Mouse (Mus musculus) hindbrain, embryonic 14.5 days (tissue): ENCODE measurements around the gene Irf2bpl. TPM values are rescaled to one million over a fixed set of nuclear protein-coding genes. Genes with fewer than 3 reads are reported as not detected.

Experiments
- ATAC-seq: fragments of 200-750 bp; cut with Nextera tagmentation; 2 replicates; pipeline ENCODE4 v1.8.0; 2017; ENCODE audit warnings: moderate number of reproducible peaks, mild to moderate bottlenecking, moderate TSS enrichment, moderate library complexity; ENCODE audit not compliant: low FRiP score
- DNase-seq: peaks from one replicate; pipeline ENCODE4 v3.0.0-alpha.2; 2015; ENCODE audit warnings: low spot score
- H3K27ac ChIP-seq: fragments of 300-500 bp; sonication (generic); 2 replicates; pipeline ENCODE4 v1.5.1; 2014; ENCODE audit warnings: mild to moderate bottlenecking, moderate library complexity
- H3K27me3 ChIP-seq: fragments of 300-500 bp; sonication (generic); 2 replicates; pipeline ENCODE4 v1.6.1; 2014; ENCODE audit warnings: mild to moderate bottlenecking, low read length, mixed read lengths; ENCODE audit not compliant: control insufficient read depth, insufficient read depth
- H3K36me3 ChIP-seq: fragments of 300-500 bp; sonication (generic); replicated peaks from 2 replicates; pipeline ENCODE4 v1.6.1; 2014; ENCODE audit not compliant: control insufficient read depth, insufficient read depth
- H3K4me1 ChIP-seq: fragments of 300-500 bp; sonication (generic); replicated peaks from 2 replicates; pipeline ENCODE4 v1.6.1; 2014; ENCODE audit warnings: antibody characterized with exemption, low read length, mixed read lengths; ENCODE audit not compliant: control insufficient read depth, insufficient read depth
- H3K4me2 ChIP-seq: fragments of 300-500 bp; sonication (generic); replicated peaks from 2 replicates; pipeline ENCODE4 v1.6.1; 2014; ENCODE audit warnings: mild to moderate bottlenecking, moderate library complexity
- H3K4me3 ChIP-seq: fragments of 300-500 bp; sonication (generic); replicated peaks from 2 replicates; pipeline ENCODE4 v1.5.1; 2014; ENCODE audit warnings: mild to moderate bottlenecking, low read length
- H3K9ac ChIP-seq: fragments of 300-500 bp; sonication (generic); 2 replicates; pipeline ENCODE4 v1.6.1; 2014
- H3K9me3 ChIP-seq: fragments of 300-500 bp; sonication (generic); 2 replicates; pipeline ENCODE4 v1.6.1; 2016; ENCODE audit warnings: low read length; ENCODE audit not compliant: control insufficient read depth
- WGBS: fragments of 180-500 bp; shearing (Covaris S2); extraction: QIAGEN DNeasy Blood & Tissue Kit; methylation state at CpG from one replicate; pipeline ENCODE4 v1.1.7; 2014; 5-methylcytosine and 5-hydroxymethylcytosine counted together
- polyA plus RNA-seq: library from polyadenylated mRNA; unstranded; fragments of >200 nt; fragmentation: Nextera tagmentation; extraction: Ambion mirVana; gene quantifications from 2 replicates; pipeline ENCODE4 v1.2.1, GENCODE M21; 2014

Irf2bpl gene
- polyA plus RNA-seq, 1 experiment from 2014 or later: 64.5 TPM

DNA sequence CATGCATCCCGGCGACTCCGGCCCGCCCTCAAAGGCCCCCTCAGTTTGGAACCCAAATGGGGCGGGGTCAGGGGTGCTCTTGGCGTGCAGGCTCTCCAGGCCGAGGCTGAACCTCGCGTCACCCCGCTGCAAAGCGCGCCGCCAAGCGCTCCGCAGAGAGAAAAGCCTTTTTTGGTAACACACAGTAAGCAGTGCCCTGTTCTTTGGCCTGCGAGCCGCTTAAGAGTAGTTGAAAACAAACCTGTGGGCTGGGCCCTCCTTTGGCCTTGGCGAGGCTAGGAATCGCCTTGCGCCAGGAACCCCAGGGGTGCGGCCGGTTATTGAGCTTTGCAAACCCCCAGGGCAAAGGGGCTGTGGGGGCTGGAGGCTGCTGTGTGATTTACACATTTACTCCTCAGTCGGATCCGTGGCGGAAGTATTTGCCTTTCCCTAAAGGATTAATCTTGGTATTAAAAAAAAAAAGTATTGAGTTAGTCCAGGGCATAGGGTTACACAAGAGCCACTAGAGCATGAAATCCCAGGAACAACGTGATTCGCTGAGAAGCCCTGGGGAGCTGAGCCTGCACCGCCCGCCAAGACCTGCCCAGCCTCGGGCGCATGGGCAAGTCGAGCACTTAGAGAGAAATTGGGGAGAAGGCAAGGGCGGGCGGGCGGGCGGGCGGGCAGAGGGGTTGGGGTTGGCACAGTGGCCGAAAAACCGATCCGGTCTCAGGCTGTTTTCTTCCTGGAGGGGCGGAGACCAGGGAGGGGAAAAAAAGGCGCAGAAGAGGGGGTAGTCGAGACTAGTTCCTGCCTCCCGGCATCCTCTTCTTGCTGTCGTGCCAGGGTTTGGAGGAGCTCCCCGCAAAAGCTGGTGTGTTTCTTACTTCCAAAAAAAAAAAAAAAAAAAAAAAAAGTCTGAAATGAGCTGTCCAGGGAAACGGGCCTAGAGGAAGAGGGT is 3.8 kb upstream of the Irf2bpl start:
- WGBS: 3% methylated on average over 47 of the region's 47 CpGs
- peaks cover 78% of the 10 kb centered on the region for H3K4me1 ChIP-seq
- peak overlapping the region; percentile 83 for H3K27ac ChIP-seq
- peak overlapping the region; percentile 52 for H3K9ac ChIP-seq
- peak overlapping the region; percentile 55 for H3K4me2 ChIP-seq
- H3K36me3 ChIP-seq: no peaks in the 10 kb centered on the region
- peak; percentile 70 for DNase-seq
- ATAC-seq: no peak
- H3K27me3 ChIP-seq: peaks cover 4% of the 10 kb centered on the region; the same call in 1 of the 2 replicates
- peak overlapping the region; percentile 20 for H3K4me3 ChIP-seq
- no peaks in the 10 kb centered on the region for H3K9me3 ChIP-seq

GRCm38 (mm10) chr12:86887381-86888129 is 3.0 kb upstream of the Irf2bpl start:
- Histone ChIP-seq H3K27me3 (peaks cover 4% of the 10 kb centered on the region; the same call in 1 of the 2 replicates), H3K4me3 (peak overlapping the region; percentile 20; the same call in 1 of the 2 replicates), H3K4me1 (peaks cover 70% of the 10 kb centered on the region), H3K4me2 (peak overlapping the region; percentile 55), H3K9me3 (no peaks in the 10 kb centered on the region), H3K9ac (peak overlapping the region; percentile 52), H3K27ac (peak overlapping the region; percentile 83), H3K36me3 (no peaks in the 10 kb centered on the region)
- 38% methylated on average over 14 of the region's 14 CpGs for WGBS
- ATAC-seq: no peak
- DNase-seq: no peak

GRCm38 (mm10) chr12:86886446-86886965 is 1.9 kb upstream of the Irf2bpl start:
- no peak for DNase-seq
- WGBS: 55% methylated on average over 7 of the region's 7 CpGs
- no peak overlapping the region for H3K4me2 ChIP-seq
- H3K27ac ChIP-seq: peak overlapping the region; percentile 3; the same call in 1 of the 2 replicates
- no peaks in the 10 kb centered on the region for H3K9me3 ChIP-seq
- peaks cover 59% of the 10 kb centered on the region for H3K4me1 ChIP-seq
- H3K9ac ChIP-seq: no peak overlapping the region
- no peak overlapping the region for H3K4me3 ChIP-seq
- ATAC-seq: no peak
- peaks cover 4% of the 10 kb centered on the region; the same call in 1 of the 2 replicates for H3K27me3 ChIP-seq
- H3K36me3 ChIP-seq: peaks cover 8% of the 10 kb centered on the region

- Histone ChIP-seq H3K9me3 (no peaks in the 10 kb centered on the region), H3K27ac (no peak overlapping the region; the same call in none of the 2 replicates), H3K27me3 (peaks cover 4% of the 10 kb centered on the region; the same call in 1 of the 2 replicates), H3K4me3 (no peak overlapping the region), H3K4me2 (peak overlapping the region; percentile 95), H3K4me1 (peaks cover 53% of the 10 kb centered on the region), H3K9ac (no peak overlapping the region; the same call in 1 of the 2 replicates), H3K36me3 (peaks cover 9% of the 10 kb centered on the region)
- no peak for ATAC-seq
- DNase-seq: no peak
- 23% methylated on average over 5 of the region's 5 CpGs for WGBS
Measured at GRCm38 (mm10) chr12:86885746-86886145, 1.1 kb upstream of the Irf2bpl start.

DNA sequence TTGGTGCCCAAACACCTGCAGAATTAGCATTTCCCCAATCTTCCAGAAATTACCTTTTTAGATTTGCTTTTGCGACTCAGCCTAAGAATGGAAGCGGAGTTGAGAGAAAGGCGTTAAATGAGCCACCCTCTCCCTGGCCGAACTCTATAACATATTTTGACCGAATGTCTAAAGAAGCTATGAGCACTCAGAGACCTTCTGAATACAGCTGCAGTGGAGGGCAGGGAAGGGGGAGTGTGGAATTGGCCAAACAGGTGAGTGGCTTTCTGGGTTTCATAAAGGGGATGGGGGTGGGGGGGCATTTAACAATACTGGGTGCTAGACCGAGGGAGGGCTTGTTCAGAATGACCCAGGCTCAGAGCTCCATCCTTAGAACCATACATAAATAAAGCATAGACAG is 738 bp upstream of the Irf2bpl start:
- Histone ChIP-seq H3K4me1 (peaks cover 53% of the 10 kb centered on the region), H3K36me3 (peaks cover 13% of the 10 kb centered on the region), H3K27me3 (peaks cover 4% of the 10 kb centered on the region; the same call in 1 of the 2 replicates), H3K9me3 (no peaks in the 10 kb centered on the region), H3K27ac (peak overlapping the region; percentile 100), H3K4me3 (peak overlapping the region; percentile 99), H3K4me2 (peak overlapping the region; percentile 95), H3K9ac (peak overlapping the region; percentile 69)
- ATAC-seq (no peak), DNase-seq (no peak)
- 6% methylated on average over 6 of the region's 6 CpGs for WGBS

GRCm38 (mm10) chr12:86883280-86884196 is 1.1 kb downstream of the Irf2bpl start:
- Histone ChIP-seq H3K9me3 (no peaks in the 10 kb centered on the region), H3K4me2 (peak overlapping the region; percentile 95), H3K9ac (peak overlapping the region; percentile 100), H3K27me3 (peaks cover 4% of the 10 kb centered on the region; the same call in 1 of the 2 replicates), H3K27ac (peak overlapping the region; percentile 100), H3K36me3 (peaks cover 15% of the 10 kb centered on the region), H3K4me3 (peak overlapping the region; percentile 99), H3K4me1 (peaks cover 53% of the 10 kb centered on the region)
- WGBS: under 1% methylated on average over 71 of the region's 84 CpGs
- ATAC-seq (no peak), DNase-seq (peak; percentile 28)

DNA sequence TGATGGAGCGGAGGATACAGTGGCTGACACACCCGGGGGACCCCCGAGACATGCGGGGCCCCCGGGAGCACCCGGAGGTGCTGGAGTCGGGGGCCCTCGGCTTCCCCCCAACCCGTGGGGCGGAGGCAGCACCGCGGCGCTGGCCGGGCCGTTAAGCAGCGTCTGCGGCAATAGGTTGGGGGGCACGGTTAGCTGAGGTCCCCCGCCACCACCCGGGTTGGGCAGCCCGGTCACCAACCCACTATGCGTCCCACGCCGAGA is 1.6 kb downstream of the Irf2bpl start:
- DNase-seq (no peak), ATAC-seq (no peak)
- peak overlapping the region; percentile 100 for H3K9ac ChIP-seq
- H3K4me3 ChIP-seq: peak overlapping the region; percentile 99
- H3K36me3 ChIP-seq: peaks cover 15% of the 10 kb centered on the region
- H3K9me3 ChIP-seq: no peaks in the 10 kb centered on the region
- peak overlapping the region; percentile 95 for H3K4me2 ChIP-seq
- peaks cover 53% of the 10 kb centered on the region for H3K4me1 ChIP-seq
- peak overlapping the region; percentile 100 for H3K27ac ChIP-seq
- WGBS: under 1% methylated on average over 18 of the region's 24 CpGs
- peaks cover 4% of the 10 kb centered on the region; the same call in 1 of the 2 replicates for H3K27me3 ChIP-seq

GRCm38 (mm10) chr12:86882279-86883018 is 2.1 kb downstream of the Irf2bpl start:
- Histone ChIP-seq H3K27ac (peak overlapping the region; percentile 100), H3K4me2 (peak overlapping the region; percentile 95), H3K9me3 (no peaks in the 10 kb centered on the region), H3K4me1 (peaks cover 51% of the 10 kb centered on the region), H3K4me3 (peak overlapping the region; percentile 99), H3K36me3 (peaks cover 15% of the 10 kb centered on the region), H3K27me3 (peaks cover 4% of the 10 kb centered on the region; the same call in 1 of the 2 replicates), H3K9ac (peak overlapping the region; percentile 100)
- ATAC-seq: 0 out of 2 replicates have a peak, but pooled peaks have one; percentile 7
- under 1% methylated on average over 58 of the region's 59 CpGs for WGBS
- peak; percentile 35 for DNase-seq
